Mouse (Mus musculus) cerebellum, adult 11 months (tissue): Measurements from ENCODE around the gene Tmem131l.
A peak's percentile ranks its signal among the peaks of the same experiment; 100 is the strongest.

Source experiments
- DNase-seq: peaks from one replicate; pipeline ENCODE4 v3.0.0; 2022

Tmem131l gene

GRCm38 (mm10) chr3:83976161-83976560 lies 63.8 kb downstream of the Tmem131l start:
- DNase-seq: no peak

- no peak for DNase-seq
Observed at GRCm38 (mm10) chr3:83973339-83973738, 66.6 kb downstream of the Tmem131l start.

- DNase-seq: no peak
Observed at GRCm38 (mm10) chr3:83970629-83971028, 69.3 kb downstream of the Tmem131l start.

- DNase-seq: no peak
Observed at GRCm38 (mm10) chr3:83969081-83969480, 70.9 kb downstream of the Tmem131l start.

GRCm38 (mm10) chr3:83967791-83968190 lies 72.2 kb downstream of the Tmem131l start:
- no peak for DNase-seq

- peak; percentile 9 for DNase-seq
Observed at GRCm38 (mm10) chr3:83965333-83965732, 74.6 kb downstream of the Tmem131l start.

GRCm38 (mm10) chr3:83963705-83964104 lies 76.3 kb downstream of the Tmem131l start:
- no peak for DNase-seq

GRCm38 (mm10) chr3:83962571-83962970 lies 77.4 kb downstream of the Tmem131l start:
- DNase-seq: no peak

GRCm38 (mm10) chr3:83962076-83962475 lies 77.9 kb downstream of the Tmem131l start:
- DNase-seq: no peak

GRCm38 (mm10) chr3:83958951-83959681 lies 80.9 kb downstream of the Tmem131l start:
- no peak for DNase-seq

GRCm38 (mm10) chr3:83953879-83954278 lies 86.1 kb downstream of the Tmem131l start:
- DNase-seq: no peak

- no peak for DNase-seq
Observed at GRCm38 (mm10) chr3:83948801-83949200, 91.2 kb downstream of the Tmem131l start.

GRCm38 (mm10) chr3:83947476-83948245 lies 92.3 kb downstream of the Tmem131l start:
- DNase-seq: no peak

- no peak for DNase-seq
Observed at GRCm38 (mm10) chr3:83946848-83947247, 93.1 kb downstream of the Tmem131l start.

- no peak for DNase-seq
Observed at GRCm38 (mm10) chr3:83943691-83944090, 96.3 kb downstream of the Tmem131l start.

- DNase-seq: no peak
Observed at GRCm38 (mm10) chr3:83943212-83943611, 96.8 kb downstream of the Tmem131l start.

GRCm38 (mm10) chr3:83941921-83942320 lies 98.1 kb downstream of the Tmem131l start:
- DNase-seq: no peak

GRCm38 (mm10) chr3:83938871-83939270 lies 101.1 kb downstream of the Tmem131l start:
- DNase-seq: no peak

- DNase-seq: no peak
Observed at GRCm38 (mm10) chr3:83934514-83934913, 105.5 kb downstream of the Tmem131l start.

- peak; percentile 37 for DNase-seq
Observed at GRCm38 (mm10) chr3:83915768-83916496, 124.0 kb downstream of the Tmem131l start.

GRCm38 (mm10) chr3:83915102-83915501 lies 124.9 kb downstream of the Tmem131l start:
- DNase-seq: no peak

GRCm38 (mm10) chr3:83910707-83911106 lies 129.3 kb downstream of the Tmem131l start:
- DNase-seq: no peak

- DNase-seq: no peak
Observed at GRCm38 (mm10) chr3:83906185-83906584, 133.8 kb downstream of the Tmem131l start.

- no peak for DNase-seq
Observed at GRCm38 (mm10) chr3:83905161-83905560, 134.8 kb downstream of the Tmem131l start.
